Mouse (Mus musculus): ENCODE results near the gene Fxyd6.

The Fxyd6 gene

GRCm38 (mm10) chr9:45370117-45370561 is at the start of gene Fxyd6:
Gene Fxyd6 (plus strand): TSS chr9:45370185.
- peak; percentile 46 to 72 for DNase-seq (ENCODE audit: low spot score in 2 of 2)

DNA sequence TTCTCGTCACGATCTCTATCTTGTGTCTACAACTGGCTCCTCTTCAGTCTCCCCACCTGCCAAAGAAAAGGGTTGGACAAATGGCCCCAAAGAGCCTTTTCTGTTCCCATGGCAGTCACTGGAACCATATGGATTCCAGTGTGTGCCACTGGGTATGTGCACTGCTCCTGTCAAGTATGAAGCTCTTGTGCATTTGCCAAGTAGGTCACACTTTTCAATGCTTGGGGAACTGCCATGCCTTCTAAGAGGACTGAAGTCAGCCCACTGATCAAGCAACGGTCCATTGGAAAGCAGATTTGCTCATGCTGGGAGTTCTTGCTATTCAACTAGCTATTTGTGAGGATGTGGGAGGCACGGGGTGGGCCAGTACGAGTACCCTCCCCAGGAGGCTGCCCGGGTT is 48.5 kb upstream of the Fxyd6 start:
- peak in 1 of 2 experiments; percentile 16 for DNase-seq (ENCODE audit: low spot score in 2 of 2)

DNA sequence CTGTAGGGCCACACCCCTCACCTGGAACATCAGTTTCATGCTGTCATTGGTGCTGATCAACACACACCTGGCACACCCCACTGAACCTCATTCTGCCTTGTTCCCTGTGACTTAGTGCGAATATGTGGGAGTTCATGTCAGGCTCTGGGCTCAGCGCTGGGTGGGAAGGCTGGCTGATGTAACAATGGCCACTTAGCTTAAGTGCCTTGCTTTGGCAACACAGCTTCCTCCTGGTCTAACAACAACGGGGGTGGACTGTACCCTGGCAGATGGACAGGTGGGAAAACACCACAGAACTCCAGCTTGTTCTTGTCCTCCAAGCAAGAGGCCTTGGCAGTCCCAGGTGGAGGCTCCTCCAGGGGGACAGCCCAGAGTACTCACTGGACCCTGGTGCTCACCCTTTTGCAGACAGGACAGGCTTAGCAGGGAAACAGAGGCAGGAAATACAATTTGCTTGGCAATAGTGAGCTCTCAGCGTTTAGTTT is 48.0 kb upstream of the Fxyd6 start:
- DNase-seq (ENCODE audit: low spot score in 2 of 2): no peak

DNA sequence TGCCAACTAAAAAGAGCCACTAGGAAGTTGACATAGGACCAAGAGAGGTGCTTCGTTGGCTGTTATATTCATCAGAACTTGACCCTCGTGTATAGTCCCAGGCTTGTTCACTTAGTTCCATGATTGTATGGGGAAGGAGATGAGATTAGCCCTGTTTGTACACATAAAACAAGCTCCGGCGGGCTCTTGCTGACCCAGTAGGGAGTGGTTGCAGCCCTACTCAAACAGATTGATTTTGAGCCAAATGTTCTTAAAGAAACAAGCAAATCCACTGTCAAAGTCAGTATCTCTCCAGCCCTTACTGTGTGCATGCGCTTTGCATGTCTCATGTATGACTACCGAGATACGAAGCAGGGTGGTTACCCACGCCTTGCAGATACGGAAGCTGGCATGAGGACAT is 43.6 kb upstream of the Fxyd6 start:
- DNase-seq (ENCODE audit: low spot score in 2 of 2): no peak

DNA sequence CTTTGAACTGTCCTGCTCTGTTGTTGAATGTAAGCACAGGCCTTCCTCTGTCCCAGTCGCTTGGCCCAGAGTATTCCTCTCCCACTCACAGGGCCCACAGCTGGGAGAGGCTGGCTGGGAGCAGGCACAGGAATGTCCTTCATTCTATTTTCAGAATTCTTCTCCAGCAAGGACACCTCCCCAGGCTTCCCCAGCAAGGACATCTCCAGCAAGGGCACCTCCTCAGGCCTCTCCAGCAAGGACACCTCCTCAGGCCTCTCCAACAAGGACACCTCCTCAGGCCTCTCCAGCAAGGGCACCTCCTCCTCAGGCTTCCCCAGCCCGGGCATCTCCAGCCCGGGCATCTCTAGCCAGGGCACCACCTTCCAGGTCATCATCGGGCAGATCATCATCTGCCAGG is 41.7 kb upstream of the Fxyd6 start:
- no peak for DNase-seq (ENCODE audit: low spot score in 2 of 2)

DNA sequence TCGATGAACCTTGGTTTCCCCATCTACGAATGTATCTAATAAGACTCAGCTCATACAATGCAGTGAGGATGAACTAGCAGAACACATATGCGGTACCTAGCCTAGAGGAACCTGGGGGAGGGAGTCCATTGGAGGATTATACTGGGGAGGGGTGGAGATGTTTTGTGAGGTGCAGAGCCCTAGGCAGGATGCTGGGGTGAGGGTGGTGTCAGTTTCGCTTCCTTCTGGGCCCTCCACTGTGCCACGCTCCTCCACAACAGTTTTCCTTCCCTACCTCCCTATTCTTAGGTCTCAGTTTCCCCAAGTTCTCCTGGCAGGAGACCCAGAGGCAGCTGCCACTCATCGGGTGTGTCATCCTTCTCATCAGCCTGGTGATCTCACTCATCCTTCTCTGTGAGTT is 40.4 kb upstream of the Fxyd6 start:
- DNase-seq (ENCODE audit: low spot score in 2 of 2): no peak

DNA sequence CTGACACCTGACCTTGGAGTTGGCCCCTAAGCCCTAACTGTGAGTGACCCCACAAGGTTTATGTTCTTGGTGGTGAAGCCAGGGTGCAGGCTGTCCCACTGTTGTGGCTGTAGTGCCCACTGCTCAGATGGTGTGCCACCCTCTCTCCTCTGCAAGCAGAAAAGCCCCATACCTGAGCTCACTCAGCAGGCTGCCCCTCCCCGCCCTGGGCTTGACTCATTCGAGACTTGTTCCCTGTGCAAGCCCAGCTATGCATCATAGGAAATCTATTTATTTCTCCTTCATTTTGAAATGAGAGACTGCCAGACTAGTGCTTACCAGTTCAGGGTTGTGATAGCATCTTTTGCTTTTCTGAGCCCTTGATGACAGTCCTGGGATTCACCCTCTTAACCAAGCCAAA is 32.6 kb upstream of the Fxyd6 start:
- DNase-seq (ENCODE audit: low spot score in 2 of 2): no peak

DNA sequence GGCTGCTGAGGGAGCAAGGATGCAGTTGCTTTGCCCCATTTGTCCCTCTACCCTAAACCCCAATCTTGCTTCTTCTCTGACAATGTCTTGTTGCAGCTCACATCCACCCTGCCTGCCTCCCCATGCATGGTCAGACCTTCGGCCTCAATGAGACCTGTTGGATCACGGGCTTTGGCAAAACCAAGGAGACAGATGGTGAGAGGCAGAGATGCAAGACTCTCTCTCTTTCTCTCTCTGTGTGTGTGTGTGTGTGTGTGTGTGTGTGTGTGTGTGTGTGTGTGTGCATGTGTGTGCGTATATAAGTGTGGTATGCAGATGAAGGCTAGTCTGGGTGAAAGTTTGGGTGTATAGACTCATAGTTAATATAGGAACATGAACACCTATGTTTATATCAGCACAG is 26.9 kb upstream of the Fxyd6 start:
- no peak for DNase-seq (ENCODE audit: low spot score in 2 of 2)

DNA sequence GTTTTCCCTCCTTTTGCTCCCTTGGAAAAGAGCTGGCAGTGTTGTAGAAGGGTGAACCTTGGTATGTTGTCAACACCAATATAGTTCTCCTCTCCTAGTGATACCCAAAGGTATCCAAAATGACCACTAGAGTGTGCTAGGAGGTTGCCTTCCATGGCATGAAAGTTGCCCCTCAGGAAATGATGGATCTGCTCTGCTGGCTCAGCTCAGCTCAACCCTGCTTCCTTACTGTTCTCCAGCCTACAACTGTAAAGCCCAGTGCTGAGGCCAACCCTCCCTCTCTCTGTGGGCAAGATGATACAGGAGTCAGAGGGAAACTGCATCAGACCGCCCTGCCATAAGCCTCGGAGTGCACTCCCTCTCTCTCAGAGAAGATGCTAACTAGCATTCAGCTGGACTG is 24.5 kb upstream of the Fxyd6 start:
- DNase-seq (ENCODE audit: low spot score in 2 of 2): peak in 1 of 2 experiments; percentile 47

DNA sequence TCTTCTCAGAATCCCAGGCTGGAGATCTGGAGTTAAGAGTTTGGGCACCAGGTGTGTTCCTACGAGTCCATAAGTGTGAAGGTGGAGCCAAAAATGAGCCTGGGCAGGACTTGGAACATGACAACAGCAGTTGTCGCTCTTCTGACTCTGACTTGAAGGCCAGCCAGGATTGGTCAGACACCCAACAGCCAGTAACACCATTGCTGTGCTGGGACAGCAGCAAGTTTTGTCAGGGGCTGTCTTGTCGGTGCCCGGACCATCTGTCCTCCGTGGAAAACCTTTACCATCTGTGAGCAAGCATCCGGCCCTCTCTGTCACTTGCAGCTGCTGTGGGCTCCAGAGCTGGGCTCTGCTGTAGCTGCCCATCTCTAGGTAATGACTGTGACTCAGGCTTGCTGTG is 23.7 kb upstream of the Fxyd6 start:
- DNase-seq (ENCODE audit: low spot score in 2 of 2): peak in 1 of 2 experiments; percentile 53

DNA sequence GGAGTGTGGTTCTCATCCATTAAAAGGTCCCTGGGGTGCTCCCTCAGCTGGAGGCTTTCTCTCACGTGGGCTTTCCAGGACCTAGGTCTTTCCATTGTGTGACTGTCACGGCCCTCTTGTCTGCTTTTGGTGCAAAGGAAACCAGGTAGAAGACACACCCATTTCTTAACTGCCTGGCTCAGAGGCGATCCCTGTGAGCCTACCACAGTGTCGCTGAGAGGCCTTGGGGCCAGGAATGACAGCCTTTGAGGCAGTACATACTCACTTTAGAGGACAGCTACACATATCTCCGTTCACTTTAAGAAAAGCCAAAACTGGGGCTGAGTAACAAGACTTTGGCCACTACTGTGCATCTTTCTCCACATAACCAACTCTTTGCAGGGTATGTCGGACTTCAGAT is 21.4 kb upstream of the Fxyd6 start:
- DNase-seq (ENCODE audit: low spot score in 2 of 2): no peak

- DNase-seq (ENCODE audit: low spot score in 2 of 2): no peak
Measured at GRCm38 (mm10) chr9:45349181-45349580, 20.8 kb upstream of the Fxyd6 start.

GRCm38 (mm10) chr9:45349851-45350250 is 20.1 kb upstream of the Fxyd6 start:
- no peak for DNase-seq (ENCODE audit: low spot score in 2 of 2)

DNA sequence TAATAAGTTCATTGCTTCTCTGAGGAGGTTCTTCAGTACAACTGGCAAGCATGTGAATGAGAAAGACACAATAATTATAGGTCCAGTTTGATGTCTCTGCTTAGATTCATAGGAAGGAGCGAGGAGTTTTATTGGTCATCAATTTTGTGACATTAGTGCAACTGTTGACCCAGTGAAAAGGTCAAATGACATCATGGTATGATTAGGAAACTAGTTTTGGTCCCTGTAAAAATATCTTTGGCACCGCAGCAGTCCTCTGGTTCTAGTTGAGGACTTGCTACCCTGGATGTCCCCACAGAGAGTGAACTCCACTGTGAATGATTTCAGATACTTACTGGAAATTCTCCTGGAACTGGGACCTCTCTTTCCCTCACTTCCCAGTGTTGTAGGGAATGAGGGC is 14.8 kb upstream of the Fxyd6 start:
- no peak for DNase-seq (ENCODE audit: low spot score in 2 of 2)

DNA sequence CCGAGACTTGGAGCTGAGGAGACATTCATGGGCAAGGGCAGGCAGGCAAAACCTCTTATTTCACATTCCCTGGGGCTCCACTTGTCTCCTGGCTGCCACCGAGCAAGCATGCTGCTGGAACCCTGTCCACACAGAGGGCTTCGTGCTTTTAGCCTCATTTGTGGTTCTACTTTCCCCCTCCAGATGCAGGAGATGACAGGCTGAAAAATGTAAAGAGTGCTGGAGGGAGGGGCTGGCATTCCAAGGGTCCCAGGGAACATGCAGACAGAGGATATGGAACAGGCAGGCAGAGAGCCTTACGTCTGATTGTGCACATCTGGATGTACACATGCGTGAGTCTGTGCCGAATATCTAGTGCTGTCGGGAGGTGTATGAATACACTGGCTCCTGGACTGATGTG is 11.6 kb upstream of the Fxyd6 start:
- DNase-seq (ENCODE audit: low spot score in 2 of 2): no peak

DNA sequence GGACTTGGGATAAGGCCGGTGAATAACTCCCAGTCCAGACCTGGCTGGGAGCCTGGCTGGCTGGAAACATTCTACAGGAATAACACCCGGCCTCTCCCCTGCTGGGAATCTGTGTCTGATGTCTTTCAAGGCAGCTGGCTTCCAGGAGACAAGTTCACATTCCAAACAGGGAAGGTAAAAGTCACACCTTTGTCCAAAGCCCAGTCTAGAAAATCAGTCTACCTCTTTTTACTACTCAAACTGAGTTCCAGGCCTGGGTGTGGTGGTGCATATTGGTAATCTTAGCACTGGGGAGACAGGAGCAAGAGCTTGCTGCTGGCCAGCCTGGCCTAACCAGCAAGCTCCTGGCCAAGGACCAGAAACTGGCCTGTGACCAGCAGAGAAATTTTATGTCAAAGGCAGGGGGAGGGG is 7.9 kb upstream of the Fxyd6 start:
- no peak for DNase-seq (ENCODE audit: low spot score in 2 of 2)

- DNase-seq (ENCODE audit: low spot score in 2 of 2): no peak
Measured at GRCm38 (mm10) chr9:45363639-45364214, 6.3 kb upstream of the Fxyd6 start.

GRCm38 (mm10) chr9:45367716-45368115 is 2.3 kb upstream of the Fxyd6 start:
- no peak for DNase-seq (ENCODE audit: low spot score in 2 of 2)

- no peak for DNase-seq (ENCODE audit: low spot score in 2 of 2)
Measured at GRCm38 (mm10) chr9:45368341-45368901, 1.6 kb upstream of the Fxyd6 start.

DNA sequence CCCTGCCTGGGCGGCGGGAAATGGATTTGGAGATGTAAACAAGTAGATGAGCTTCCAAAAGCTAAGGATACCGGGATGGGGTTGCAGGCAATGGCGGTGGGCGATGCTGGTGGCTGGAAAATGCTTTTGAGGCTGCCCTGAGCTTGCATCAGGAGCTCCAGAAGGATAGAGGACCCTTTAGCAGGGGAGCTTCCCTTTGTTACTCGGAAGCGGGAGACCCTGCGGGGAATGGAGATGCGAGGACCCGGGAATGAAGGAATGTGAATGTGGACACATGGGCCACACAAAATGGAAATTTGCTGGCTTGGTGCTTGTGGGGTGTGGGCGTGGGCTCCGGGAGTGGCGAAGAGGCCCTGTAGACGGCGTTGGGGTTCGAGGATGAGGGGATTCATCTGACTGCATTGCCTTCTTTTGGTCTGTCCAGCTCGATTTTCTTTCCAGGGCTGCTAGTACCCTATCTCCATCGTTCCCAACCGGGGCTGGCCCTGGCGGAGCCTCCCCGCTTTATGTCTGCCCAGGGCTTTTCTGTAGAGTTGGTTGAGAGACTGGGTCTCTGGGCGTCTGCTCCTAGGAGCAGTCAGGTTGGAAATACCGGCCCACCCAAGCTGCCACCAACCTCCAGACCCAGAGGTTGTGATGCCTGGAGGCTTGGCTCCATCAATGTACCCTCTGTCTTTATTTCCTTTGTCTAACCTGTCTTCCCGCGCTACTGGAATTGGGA is 791 bp downstream of the Fxyd6 start:
- peak in 1 of 2 experiments; percentile 22 for DNase-seq (ENCODE audit: low spot score in 2 of 2)

GRCm38 (mm10) chr9:45371337-45371707 is 1.3 kb downstream of the Fxyd6 start:
- DNase-seq (ENCODE audit: low spot score in 2 of 2): peak in 1 of 2 experiments; percentile 37

GRCm38 (mm10) chr9:45373896-45374295 is 3.9 kb downstream of the Fxyd6 start:
- no peak for DNase-seq (ENCODE audit: low spot score in 2 of 2)

- DNase-seq (ENCODE audit: low spot score in 2 of 2): no peak
Measured at GRCm38 (mm10) chr9:45374988-45375502, 5.1 kb downstream of the Fxyd6 start.
